Mouse (Mus musculus): ENCODE data around the gene Sik3. TPM values are rescaled to one million over a fixed set of nuclear protein-coding genes. Genes with fewer than 3 reads are reported as not detected.
"Not testable (repeated sequence)": the region's sequence is repeated elsewhere in the genome, so short reads cannot be mapped to it uniquely, and the experiment has no call there.

Sik3 gene
- polyA plus RNA-seq, 1 experiment from 2014 or later, result 5.7 TPM

- 50% methylated on average over 6 of the region's 6 CpGs for WGBS
- Histone ChIP-seq H3K9ac (ENCODE audit: low read length) (no peak overlapping the region), H3K4me2 (ENCODE audit: low read depth, low read length) (no peak overlapping the region), H3K4me1 (ENCODE audit: control insufficient read depth, insufficient read depth, low read length) (peaks cover 9% of the 10 kb centered on the region; the same call in 1 of the 2 replicates), H3K36me3 (ENCODE audit: control insufficient read depth, insufficient read depth, low read length) (no peaks in the 10 kb centered on the region), H3K27me3 (ENCODE audit: control insufficient read depth, insufficient read depth, low read length) (no peaks in the 10 kb centered on the region), H3K9me3 (replicated peaks; ENCODE audit: control insufficient read depth, low read length) (no peaks in the 10 kb centered on the region), H3K4me3 (replicated peaks; ENCODE audit: low read length) (no peak overlapping the region), H3K27ac (ENCODE audit: low read length) (no peak overlapping the region)
- no peak for ATAC-seq (ENCODE audit: insufficient read depth, low FRiP score)
Observed at GRCm38 (mm10) chr9:46082381-46082821, 69.8 kb downstream of the Sik3 start.

GRCm38 (mm10) chr9:46083490-46083893, 70.9 kb downstream of the Sik3 start:
- WGBS, result 86% methylated on average over 7 of the region's 7 CpGs
- Histone ChIP-seq H3K27ac (ENCODE audit: low read length) (no peak overlapping the region), H3K9me3 (replicated peaks; ENCODE audit: control insufficient read depth, low read length) (no peaks in the 10 kb centered on the region), H3K4me1 (ENCODE audit: control insufficient read depth, insufficient read depth, low read length) (peaks cover 9% of the 10 kb centered on the region; the same call in 1 of the 2 replicates), H3K36me3 (ENCODE audit: control insufficient read depth, insufficient read depth, low read length) (no peaks in the 10 kb centered on the region), H3K9ac (ENCODE audit: low read length) (no peak overlapping the region), H3K4me2 (ENCODE audit: low read depth, low read length) (no peak overlapping the region), H3K4me3 (replicated peaks; ENCODE audit: low read length) (no peak overlapping the region), H3K27me3 (ENCODE audit: control insufficient read depth, insufficient read depth, low read length) (no peaks in the 10 kb centered on the region)
- ATAC-seq (ENCODE audit: insufficient read depth, low FRiP score), result no peak

- H3K4me2 ChIP-seq (ENCODE audit: low read depth, low read length), result no peak overlapping the region
- no peaks in the 10 kb centered on the region for H3K36me3 ChIP-seq (ENCODE audit: control insufficient read depth, insufficient read depth, low read length)
- no peak overlapping the region for H3K4me3 ChIP-seq (replicated peaks; ENCODE audit: low read length)
- no peak overlapping the region for H3K9ac ChIP-seq (ENCODE audit: low read length)
- H3K27ac ChIP-seq (ENCODE audit: low read length), result no peak overlapping the region
- 69% methylated on average over 7 of the region's 7 CpGs for WGBS
- H3K4me1 ChIP-seq (ENCODE audit: control insufficient read depth, insufficient read depth, low read length), result peaks cover 15% of the 10 kb centered on the region; the same call in 1 of the 2 replicates
- ATAC-seq (ENCODE audit: insufficient read depth, low FRiP score), result no peak
- H3K27me3 ChIP-seq (ENCODE audit: control insufficient read depth, insufficient read depth, low read length), result no peaks in the 10 kb centered on the region
- no peaks in the 10 kb centered on the region for H3K9me3 ChIP-seq (replicated peaks; ENCODE audit: control insufficient read depth, low read length)
Observed at GRCm38 (mm10) chr9:46085898-46086297, 73.3 kb downstream of the Sik3 start.

GRCm38 (mm10) chr9:46086826-46087225, 74.2 kb downstream of the Sik3 start:
- Histone ChIP-seq H3K4me2 (ENCODE audit: low read depth, low read length) (no peak overlapping the region), H3K4me3 (replicated peaks; ENCODE audit: low read length) (no peak overlapping the region), H3K4me1 (ENCODE audit: control insufficient read depth, insufficient read depth, low read length) (peaks cover 13% of the 10 kb centered on the region; the same call in 1 of the 2 replicates), H3K27me3 (ENCODE audit: control insufficient read depth, insufficient read depth, low read length) (no peaks in the 10 kb centered on the region), H3K9me3 (replicated peaks; ENCODE audit: control insufficient read depth, low read length) (no peaks in the 10 kb centered on the region), H3K36me3 (ENCODE audit: control insufficient read depth, insufficient read depth, low read length) (no peaks in the 10 kb centered on the region), H3K27ac (ENCODE audit: low read length) (no peak overlapping the region), H3K9ac (ENCODE audit: low read length) (no peak overlapping the region)
- no peak for ATAC-seq (ENCODE audit: insufficient read depth, low FRiP score)
- WGBS, result 48% methylated on average over 3 of the region's 3 CpGs

- peaks cover 10% of the 10 kb centered on the region; the same call in 1 of the 2 replicates for H3K4me1 ChIP-seq (ENCODE audit: control insufficient read depth, insufficient read depth, low read length)
- WGBS, result 67% methylated on average over 5 of the region's 5 CpGs
- H3K27me3 ChIP-seq (ENCODE audit: control insufficient read depth, insufficient read depth, low read length), result no peaks in the 10 kb centered on the region
- no peaks in the 10 kb centered on the region for H3K36me3 ChIP-seq (ENCODE audit: control insufficient read depth, insufficient read depth, low read length)
- no peak overlapping the region for H3K4me3 ChIP-seq (replicated peaks; ENCODE audit: low read length)
- H3K27ac ChIP-seq (ENCODE audit: low read length), result no peak overlapping the region
- no peak overlapping the region for H3K9ac ChIP-seq (ENCODE audit: low read length)
- H3K4me2 ChIP-seq (ENCODE audit: low read depth, low read length), result no peak overlapping the region
- H3K9me3 ChIP-seq (replicated peaks; ENCODE audit: control insufficient read depth, low read length), result no peaks in the 10 kb centered on the region
- no peak for ATAC-seq (ENCODE audit: insufficient read depth, low FRiP score)
Observed at GRCm38 (mm10) chr9:46087461-46087860, 74.8 kb downstream of the Sik3 start.

GRCm38 (mm10) chr9:46088722-46089121, 76.1 kb downstream of the Sik3 start:
- WGBS, result 76% methylated on average over 10 of the region's 10 CpGs
- Histone ChIP-seq H3K4me2 (ENCODE audit: low read depth, low read length) (no peak overlapping the region), H3K4me1 (ENCODE audit: control insufficient read depth, insufficient read depth, low read length) (peaks cover 16% of the 10 kb centered on the region; the same call in 1 of the 2 replicates)

GRCm38 (mm10) chr9:46090066-46090465, 77.4 kb downstream of the Sik3 start:
- Histone ChIP-seq H3K36me3 (ENCODE audit: control insufficient read depth, insufficient read depth, low read length) (no peaks in the 10 kb centered on the region), H3K9ac (ENCODE audit: low read length) (no peak overlapping the region), H3K4me1 (ENCODE audit: control insufficient read depth, insufficient read depth, low read length) (peaks cover 16% of the 10 kb centered on the region; the same call in 1 of the 2 replicates), H3K4me2 (ENCODE audit: low read depth, low read length) (no peak overlapping the region), H3K9me3 (replicated peaks; ENCODE audit: control insufficient read depth, low read length) (no peaks in the 10 kb centered on the region), H3K27ac (ENCODE audit: low read length) (no peak overlapping the region), H3K27me3 (ENCODE audit: control insufficient read depth, insufficient read depth, low read length) (no peaks in the 10 kb centered on the region), H3K4me3 (replicated peaks; ENCODE audit: low read length) (no peak overlapping the region)
- WGBS, result 29% methylated on average over 4 of the region's 4 CpGs
- ATAC-seq (ENCODE audit: insufficient read depth, low FRiP score), result no peak

More at GRCm38 (mm10) chr9:46088722-46089121, 76.1 kb downstream of the Sik3 start:
- H3K9ac ChIP-seq (ENCODE audit: low read length), result no peak overlapping the region
- no peak for ATAC-seq (ENCODE audit: insufficient read depth, low FRiP score)
- H3K9me3 ChIP-seq (replicated peaks; ENCODE audit: control insufficient read depth, low read length), result no peaks in the 10 kb centered on the region
- H3K36me3 ChIP-seq (ENCODE audit: control insufficient read depth, insufficient read depth, low read length), result no peaks in the 10 kb centered on the region
- no peaks in the 10 kb centered on the region for H3K27me3 ChIP-seq (ENCODE audit: control insufficient read depth, insufficient read depth, low read length)
- no peak overlapping the region for H3K4me3 ChIP-seq (replicated peaks; ENCODE audit: low read length)
- H3K27ac ChIP-seq (ENCODE audit: low read length), result no peak overlapping the region

GRCm38 (mm10) chr9:46091157-46091556, 78.5 kb downstream of the Sik3 start:
- WGBS, result 71% methylated on average over 1 of the region's 1 CpGs
- H3K36me3 ChIP-seq (ENCODE audit: control insufficient read depth, insufficient read depth, low read length); H3K4me3 ChIP-seq (replicated peaks; ENCODE audit: low read length); H3K27ac ChIP-seq (ENCODE audit: low read length); H3K27me3 ChIP-seq (ENCODE audit: control insufficient read depth, insufficient read depth, low read length); ATAC-seq (ENCODE audit: insufficient read depth, low FRiP score); H3K9me3 ChIP-seq (replicated peaks; ENCODE audit: control insufficient read depth, low read length); H3K4me2 ChIP-seq (ENCODE audit: low read depth, low read length); H3K9ac ChIP-seq (ENCODE audit: low read length): not testable (repeated sequence)
- peaks cover 16% of the 10 kb centered on the region; the same call in 1 of the 2 replicates for H3K4me1 ChIP-seq (ENCODE audit: control insufficient read depth, insufficient read depth, low read length)

- Histone ChIP-seq H3K27ac (ENCODE audit: low read length) (no peak overlapping the region), H3K4me2 (ENCODE audit: low read depth, low read length) (no peak overlapping the region), H3K4me1 (ENCODE audit: control insufficient read depth, insufficient read depth, low read length) (peaks cover 13% of the 10 kb centered on the region; the same call in 1 of the 2 replicates), H3K9ac (ENCODE audit: low read length) (no peak overlapping the region), H3K27me3 (ENCODE audit: control insufficient read depth, insufficient read depth, low read length) (no peaks in the 10 kb centered on the region), H3K4me3 (replicated peaks; ENCODE audit: low read length) (no peak overlapping the region), H3K9me3 (replicated peaks; ENCODE audit: control insufficient read depth, low read length) (no peaks in the 10 kb centered on the region), H3K36me3 (ENCODE audit: control insufficient read depth, insufficient read depth, low read length) (no peaks in the 10 kb centered on the region)
- WGBS, result 77% methylated on average over 6 of the region's 6 CpGs
- no peak for ATAC-seq (ENCODE audit: insufficient read depth, low FRiP score)
Observed at GRCm38 (mm10) chr9:46092633-46093032, 80.0 kb downstream of the Sik3 start.
